Mouse (Mus musculus): ENCODE data around the gene Pla2g2f.

DNA sequence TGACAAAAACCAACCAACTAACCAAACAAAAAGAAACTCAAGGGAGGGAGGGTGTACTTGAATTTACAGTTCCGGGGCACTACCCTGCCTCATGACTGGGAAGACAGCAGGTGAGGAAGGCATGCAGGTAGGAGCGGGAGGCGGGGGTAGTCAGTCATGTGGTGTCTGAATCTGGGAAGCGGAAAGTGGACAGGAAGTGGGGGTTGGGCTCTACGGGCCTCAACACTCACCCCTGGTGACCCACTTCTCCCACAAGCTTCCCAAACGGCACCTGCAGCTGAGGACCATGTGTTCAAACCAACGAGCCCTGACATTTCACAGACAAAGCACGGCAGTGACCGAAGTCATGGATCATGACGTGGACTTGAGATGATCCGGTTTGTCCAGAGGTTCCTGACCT is 45.3 kb downstream of the Pla2g2f start:
- TF ChIP-seq CTCF (IDR thresholded peaks at IDR 0.05; ENCODE audit: control insufficient read depth, insufficient read depth, low read length) (no peak), POLR2A (IDR thresholded peaks at IDR 0.05; ENCODE audit: borderline replicate concordance, control insufficient read depth, low read depth, low read length) (no peak)

All from bone marrow, adult 2 months (tissue).